Mouse (Mus musculus) heart, postnatal 25 days (tissue): Measurements from ENCODE around the gene Gm42791. TPM values are rescaled to one million over a fixed set of nuclear protein-coding genes. Genes with fewer than 3 reads are reported as not detected.

Experiments used
- DNase-seq: peaks from one replicate; pipeline ENCODE4 v3.0.0; 2022; ENCODE audit warnings: low spot score
- intact Hi-C: fragments of 180-260 bp; cut with DNase I; formaldehyde crosslinking; loops from one replicate; pipeline ENCODE4 v1.15.1; 2025
- total RNA-seq, 2 experiments: library from RNA; stranded (reverse); gene quantifications; 2 replicates each; pipeline ENCODE4 v1.2.3; 2021

Gm42791 gene
- 1 to 10 TPM; 5.8 to 6.2 TPM for total RNA-seq

DNA sequence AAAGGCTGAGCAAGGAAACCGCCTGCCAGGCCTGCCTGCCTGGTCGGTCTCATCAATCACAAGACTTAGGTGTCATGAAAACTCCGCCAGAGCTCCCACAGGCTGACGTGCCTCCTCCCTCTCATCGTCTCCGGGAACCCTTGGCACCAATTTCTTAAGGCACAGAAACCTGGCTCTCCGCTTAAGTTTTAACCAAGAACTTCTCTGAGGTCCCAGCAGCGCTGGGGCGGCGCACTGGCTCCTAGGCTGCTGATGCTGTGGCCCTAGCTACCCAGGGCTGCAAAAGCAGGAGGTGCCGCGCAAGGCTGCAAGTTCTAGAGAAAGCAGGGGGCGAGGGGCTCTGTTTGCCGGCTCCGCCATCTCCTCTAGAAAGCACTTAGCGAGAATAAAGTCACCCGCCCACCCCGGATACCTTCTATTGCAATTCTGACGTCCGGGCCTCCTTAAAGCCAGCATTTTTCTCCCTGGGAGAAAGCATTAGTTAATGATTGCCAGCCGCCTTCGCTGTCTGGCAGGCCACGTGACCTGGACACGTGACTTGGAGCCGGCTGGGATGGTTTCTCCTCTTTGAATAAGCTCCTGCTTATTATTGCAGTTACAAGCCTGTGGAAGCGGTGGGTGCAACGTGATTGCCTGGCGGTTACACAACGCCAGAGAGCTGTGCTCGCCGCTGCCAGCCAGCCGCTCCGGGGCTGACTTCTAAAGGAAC, at the start of gene Gm42791:
Gene Gm42791 (minus strand): TSS at position 442 of the 709 bp plus-strand sequence.
- intact Hi-C loops, result loop anchor here (5.0 to 10.0 kb wide), 2 partner anchors 38 to 190 kb away; partner anchors contain the start of genes Hmgb1 and Uspl1
- DNase-seq, result peak; percentile 93

DNA sequence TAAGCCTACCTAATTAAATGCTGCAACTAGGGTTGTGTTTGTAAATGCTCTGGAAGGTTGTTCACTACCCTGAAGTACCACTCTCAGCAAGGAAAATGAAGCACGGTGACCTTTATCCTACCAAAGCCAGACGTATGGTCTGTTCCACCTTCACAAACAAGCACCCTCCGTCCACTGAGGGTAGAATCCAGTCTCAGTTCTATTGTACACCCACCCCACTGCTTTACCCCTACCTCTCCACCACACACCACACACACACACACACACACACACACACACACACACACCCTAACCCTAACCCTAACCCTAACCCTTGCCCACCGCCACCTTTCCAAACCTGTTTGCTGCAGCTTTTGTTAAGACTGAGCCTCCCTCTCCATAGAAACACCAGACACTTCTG, 49.1 kb upstream of the Gm42791 start:
- DNase-seq, result no peak
- intact Hi-C loops, result no loop called here

- intact Hi-C loops, result no loop called here
- no peak for DNase-seq
Observed at GRCm38 (mm10) chr5:149043240-149043639, 48.3 kb upstream of the Gm42791 start.

DNA sequence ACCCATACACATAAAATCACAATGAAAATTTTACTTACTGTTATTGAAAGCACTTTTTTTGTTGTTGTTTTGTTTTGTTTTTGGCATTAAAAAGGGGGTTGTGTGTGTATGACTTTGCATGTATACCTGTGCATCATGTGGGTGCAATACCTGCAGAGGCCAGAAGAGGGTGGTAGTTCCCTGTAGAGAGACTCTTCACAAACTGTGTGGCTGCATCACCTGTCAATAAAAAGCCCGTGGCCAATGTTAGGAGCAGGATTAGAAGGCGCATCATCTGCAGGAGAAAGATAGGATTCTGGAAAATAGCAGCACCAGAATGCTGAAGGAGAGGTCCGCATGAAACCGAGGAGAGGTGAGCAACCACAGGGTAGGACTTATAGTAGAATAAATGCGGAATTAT, 44.9 kb upstream of the Gm42791 start:
- no peak for DNase-seq
- intact Hi-C loops, result no loop called here

GRCm38 (mm10) chr5:149037729-149038128, 42.8 kb upstream of the Gm42791 start:
- peak; percentile 56 for DNase-seq
- intact Hi-C loops, result no loop called here

- no peak for DNase-seq
- intact Hi-C loops, result no loop called here
Observed at GRCm38 (mm10) chr5:149036920-149037319, 42.0 kb upstream of the Gm42791 start.

DNA sequence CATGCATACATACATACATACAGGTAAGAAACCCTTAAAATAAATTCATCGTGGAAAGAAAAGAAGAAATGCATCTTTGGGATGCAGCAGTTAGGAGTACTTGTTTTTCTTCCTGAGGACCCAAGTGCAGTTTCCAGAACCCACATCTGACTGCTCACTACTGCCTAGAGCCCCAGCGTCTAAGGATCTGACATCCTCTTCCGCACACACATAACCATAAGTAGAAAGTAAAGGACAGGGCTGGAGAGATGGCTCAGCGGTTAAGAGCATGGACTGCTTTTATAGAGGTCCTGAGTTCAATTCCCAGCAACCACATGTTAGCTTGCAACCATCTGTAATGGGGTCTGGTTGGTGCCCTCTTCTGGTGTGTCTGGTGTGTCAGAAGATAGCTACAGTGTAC, 37.5 kb upstream of the Gm42791 start:
- intact Hi-C loops, result loop anchor here (5.0 kb wide), 1 partner anchor 65 kb away; no protein-coding TSS in a partner anchor
- DNase-seq, result no peak

GRCm38 (mm10) chr5:149031199-149031750, 36.3 kb upstream of the Gm42791 start:
- intact Hi-C loops, result loop anchor here (2.0 to 5.0 kb wide), 3 partner anchors 20 to 64 kb away; no protein-coding TSS in a partner anchor

GRCm38 (mm10) chr5:149030103-149030502, 35.2 kb upstream of the Gm42791 start:
- intact Hi-C loops, result loop anchor here (2.0 to 5.0 kb wide), 3 partner anchors 21 to 63 kb away; no protein-coding TSS in a partner anchor
- no peak for DNase-seq

More at GRCm38 (mm10) chr5:149031199-149031750, 36.3 kb upstream of the Gm42791 start:
- peak; percentile 49 for DNase-seq

DNA sequence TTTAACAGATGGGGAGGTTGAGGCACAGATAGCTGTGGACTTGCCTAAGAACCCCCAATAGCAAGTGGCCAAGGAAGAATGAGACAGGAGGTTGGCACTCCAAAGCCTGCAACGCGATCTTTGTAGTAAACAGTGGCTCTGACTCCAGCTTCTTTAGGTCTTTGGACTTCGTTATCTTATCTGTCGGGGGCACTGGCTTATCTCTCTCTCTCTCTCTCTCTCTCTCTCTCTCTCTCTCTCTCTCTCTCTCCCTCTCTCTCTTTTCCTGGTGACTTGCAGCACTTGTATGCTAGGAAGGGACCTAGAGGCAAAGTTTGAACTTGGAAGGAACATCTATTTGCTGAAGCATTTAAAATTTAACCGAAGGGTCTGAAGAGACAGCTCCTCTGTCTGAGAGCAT, 33.4 kb upstream of the Gm42791 start:
- no peak for DNase-seq
- intact Hi-C loops, result no loop called here

- intact Hi-C loops, result no loop called here
- no peak for DNase-seq
Observed at GRCm38 (mm10) chr5:149027389-149027788, 32.4 kb upstream of the Gm42791 start.

- DNase-seq, result no peak
- intact Hi-C loops, result no loop called here
Observed at GRCm38 (mm10) chr5:149021120-149021519, 26.2 kb upstream of the Gm42791 start.

DNA sequence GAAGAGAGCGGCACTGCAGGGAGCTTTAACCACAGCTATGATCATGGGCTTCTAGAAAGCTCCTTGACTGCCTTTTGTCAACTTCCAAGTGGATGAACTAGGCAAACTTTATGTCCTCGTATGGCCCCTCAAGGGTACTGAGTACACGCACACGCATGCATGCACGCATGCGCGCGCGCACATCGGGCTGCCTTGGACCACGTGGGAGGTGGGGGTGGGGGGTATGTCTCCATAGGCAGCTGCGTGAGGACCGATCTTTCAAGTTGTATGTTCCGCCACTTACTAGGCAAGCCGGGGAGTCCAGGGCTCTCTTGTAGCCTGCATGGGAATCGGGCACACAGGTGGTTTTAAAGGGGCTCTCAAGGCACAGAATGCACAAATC, 25.7 kb upstream of the Gm42791 start:
- intact Hi-C loops, result no loop called here
- no peak for DNase-seq

DNA sequence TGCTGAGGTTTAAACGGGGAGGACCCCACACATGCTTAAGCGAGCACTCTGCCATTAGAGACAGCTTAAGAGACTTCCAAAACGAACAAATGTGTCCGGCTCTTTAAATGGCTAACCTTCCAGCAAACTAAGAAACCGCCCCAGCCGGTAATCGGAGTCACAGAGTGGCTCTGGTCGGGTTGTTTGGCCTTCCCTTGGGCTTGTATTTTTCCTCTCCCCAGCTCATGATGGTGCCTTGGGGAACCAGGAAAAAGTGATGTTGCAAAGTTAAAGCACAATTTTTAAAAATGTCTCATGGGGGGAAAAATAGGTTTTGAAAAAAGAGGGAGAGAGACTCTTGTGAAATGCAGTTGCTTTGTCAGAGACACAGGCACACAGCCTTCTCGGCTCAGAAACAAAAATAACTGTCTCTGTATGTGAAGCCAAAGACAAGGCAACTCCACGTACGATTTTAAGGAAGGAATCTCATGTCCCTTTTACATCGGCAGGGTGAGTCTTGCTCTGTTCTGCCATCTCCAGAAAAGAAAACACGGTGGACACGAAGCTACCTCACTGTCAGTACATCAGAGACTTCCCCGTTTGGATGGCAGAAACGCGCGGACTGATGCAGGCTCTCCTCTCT, 25.2 kb upstream of the Gm42791 start:
- intact Hi-C loops, result no loop called here
- no peak for DNase-seq

GRCm38 (mm10) chr5:149017666-149018415, 22.9 kb upstream of the Gm42791 start:
- DNase-seq, result no peak
- intact Hi-C loops, result no loop called here

GRCm38 (mm10) chr5:149017181-149017580, 22.2 kb upstream of the Gm42791 start:
- intact Hi-C loops, result no loop called here
- DNase-seq, result no peak

GRCm38 (mm10) chr5:149016261-149016660, 21.3 kb upstream of the Gm42791 start:
- no peak for DNase-seq
- intact Hi-C loops, result no loop called here

DNA sequence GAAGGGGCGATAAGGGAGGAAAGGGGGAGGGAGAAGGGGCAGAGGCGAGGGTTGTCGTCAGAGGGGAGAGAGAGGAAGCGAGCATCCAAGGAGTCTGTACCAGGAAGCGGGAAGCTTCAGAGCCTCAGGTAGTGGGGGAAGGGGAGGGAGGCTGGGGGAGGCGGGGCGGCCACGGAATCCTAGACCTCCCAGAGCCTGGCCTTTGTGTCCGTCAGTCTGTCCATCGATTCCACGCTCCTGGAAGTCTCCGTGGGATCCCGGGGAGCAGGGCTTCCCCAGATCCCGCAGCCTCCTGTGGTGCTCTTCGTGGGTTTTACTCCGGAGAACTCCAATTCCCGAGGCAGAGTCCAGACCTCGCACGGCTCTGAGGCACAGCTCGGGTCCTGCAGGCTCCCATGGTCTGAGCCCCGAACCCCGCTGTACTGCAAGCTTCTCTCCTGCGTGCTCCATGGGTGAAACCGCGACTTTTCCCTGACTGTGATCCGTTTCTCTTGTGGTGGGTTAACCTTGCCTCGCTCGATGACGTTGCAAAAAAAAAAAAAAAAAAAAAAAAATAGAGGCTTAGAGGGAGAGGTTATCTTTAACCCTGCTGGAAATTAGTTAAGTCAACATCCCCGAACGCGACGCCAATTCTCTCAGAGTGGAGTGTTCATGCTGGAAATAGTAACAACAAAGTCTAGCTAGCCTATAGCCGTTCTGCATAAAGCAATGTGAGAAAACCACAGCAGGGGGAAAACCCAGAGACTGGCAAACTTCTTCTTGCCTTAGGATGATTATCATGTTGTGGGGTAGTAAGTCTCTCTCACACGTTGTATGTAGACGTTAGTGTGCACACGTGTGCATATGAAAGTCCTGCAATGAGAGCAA, 20.6 kb upstream of the Gm42791 start:
- intact Hi-C loops, result no loop called here
- DNase-seq, result no peak

DNA sequence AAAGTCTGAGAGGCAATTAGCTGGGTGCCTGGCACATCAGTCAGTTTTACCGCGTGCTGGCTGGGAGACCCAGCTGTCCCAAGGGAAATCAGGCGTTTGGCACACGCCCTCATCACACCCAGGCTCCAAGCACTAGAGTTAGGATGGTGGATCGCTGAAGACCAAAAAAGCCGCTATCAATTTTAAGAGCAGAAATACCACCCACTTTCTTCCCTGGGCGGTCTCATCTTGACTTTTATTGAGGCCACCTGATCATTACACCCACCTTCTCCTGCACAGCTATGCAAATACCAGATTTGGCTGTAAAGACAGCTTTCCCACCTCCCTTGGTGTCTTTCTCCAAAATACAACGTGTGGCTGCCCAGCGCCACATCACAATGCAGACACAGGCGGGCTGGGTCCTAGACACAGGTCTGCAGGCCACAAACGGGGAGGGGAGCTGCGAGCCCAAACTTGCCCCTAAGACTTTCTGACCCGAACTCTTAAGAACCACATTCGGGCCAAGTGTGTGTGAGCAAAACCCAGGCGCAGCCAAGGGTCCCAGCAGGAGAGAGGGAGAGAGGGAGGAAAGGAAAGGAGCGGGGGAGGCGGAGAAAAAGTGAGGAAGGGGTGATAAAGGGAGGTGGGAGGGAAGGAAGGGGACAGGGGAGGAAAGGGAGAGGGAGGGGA, 19.8 kb upstream of the Gm42791 start:
- intact Hi-C loops, result no loop called here
- no peak for DNase-seq
